Mouse (Mus musculus): ENCODE results near the gene Hs6st2. TPM values are rescaled to one million over a fixed set of nuclear protein-coding genes. Genes with fewer than 3 reads are reported as not detected.

Gene Hs6st2
- polyA plus RNA-seq, 1 experiment from 2014 or later: 1.4 TPM

- DNase-seq: no peak
- H3K27me3 ChIP-seq: no peaks in the 10 kb centered on the region
- H3K4me2 ChIP-seq: no peak overlapping the region
- no peaks in the 10 kb centered on the region for H3K4me1 ChIP-seq (replicated peaks)
- WGBS (ENCODE audit: insufficient replicate concordance): 30% methylated on average over 1 of the region's 1 CpGs
- no peak overlapping the region for H3K27ac ChIP-seq
- ATAC-seq (ENCODE audit: low read depth): no peak
- H3K9ac ChIP-seq: no peak overlapping the region
- H3K36me3 ChIP-seq: no peaks in the 10 kb centered on the region
- H3K4me3 ChIP-seq (replicated peaks): no peak overlapping the region
- no peaks in the 10 kb centered on the region for H3K9me3 ChIP-seq (replicated peaks)
These were observed 119.8 kb downstream of the Hs6st2 start for GRCm38 (mm10) chrX:51561880-51562279.

- H3K27ac ChIP-seq: no peak overlapping the region
- H3K9ac ChIP-seq: no peak overlapping the region
- no peaks in the 10 kb centered on the region for H3K4me1 ChIP-seq (replicated peaks)
- H3K9me3 ChIP-seq (replicated peaks): no peaks in the 10 kb centered on the region
- H3K36me3 ChIP-seq: no peaks in the 10 kb centered on the region
- H3K4me3 ChIP-seq (replicated peaks): no peak overlapping the region
- WGBS (ENCODE audit: insufficient replicate concordance): 64% methylated on average over 5 of the region's 5 CpGs
- ATAC-seq (ENCODE audit: low read depth): no peak
- no peak for DNase-seq
- H3K4me2 ChIP-seq: no peak overlapping the region
- H3K27me3 ChIP-seq: no peaks in the 10 kb centered on the region
These were observed 142.0 kb downstream of the Hs6st2 start for GRCm38 (mm10) chrX:51539626-51540025.

DNA sequence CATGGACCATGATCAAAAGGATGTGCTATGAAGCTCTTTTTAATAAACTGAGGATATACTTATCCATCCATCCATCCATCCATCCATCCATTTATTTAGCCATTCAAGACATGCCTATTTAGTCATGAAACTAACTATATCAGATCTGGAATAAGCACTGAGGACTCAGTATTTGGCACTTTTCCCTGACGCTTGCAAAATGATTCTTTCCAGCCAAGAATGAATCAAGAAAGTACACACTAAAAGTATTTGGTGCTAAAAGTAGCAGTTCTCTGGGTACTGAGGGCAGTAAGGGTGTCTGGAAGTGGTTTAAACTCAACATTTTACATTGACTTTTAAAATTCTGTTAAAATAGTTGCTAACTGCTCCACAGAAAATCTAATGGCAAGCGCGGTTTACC is 144.6 kb downstream of the Hs6st2 start:
- no peak overlapping the region for H3K9ac ChIP-seq
- no peak overlapping the region for H3K4me3 ChIP-seq (replicated peaks)
- no peak overlapping the region for H3K27ac ChIP-seq
- no peaks in the 10 kb centered on the region for H3K27me3 ChIP-seq
- no peak overlapping the region for H3K4me2 ChIP-seq
- 85% methylated on average over 3 of the region's 3 CpGs for WGBS (ENCODE audit: insufficient replicate concordance)
- DNase-seq (no peak), ATAC-seq (ENCODE audit: low read depth) (no peak)
- H3K9me3 ChIP-seq (replicated peaks): no peaks in the 10 kb centered on the region
- no peaks in the 10 kb centered on the region for H3K4me1 ChIP-seq (replicated peaks)
- H3K36me3 ChIP-seq: no peaks in the 10 kb centered on the region

DNA sequence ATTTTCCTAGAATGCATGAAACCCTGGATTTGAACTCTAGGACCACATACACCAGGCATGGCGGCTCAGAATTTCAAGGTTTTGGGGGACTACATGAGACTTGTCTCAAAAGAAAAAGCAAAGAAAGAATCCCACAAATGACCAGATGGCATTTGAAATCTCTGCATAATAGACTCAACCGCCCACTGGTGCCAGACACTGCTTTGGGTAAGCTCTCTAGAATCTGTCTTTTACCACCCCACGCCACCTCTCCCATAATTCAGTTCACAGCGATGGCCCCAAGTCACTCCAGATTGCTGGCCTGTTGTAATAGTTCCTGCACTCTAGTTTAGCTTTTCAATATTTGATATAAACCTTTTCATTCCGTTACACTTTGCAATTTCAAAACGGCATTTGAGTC is 146.4 kb downstream of the Hs6st2 start:
- H3K4me2 ChIP-seq: no peak overlapping the region
- no peaks in the 10 kb centered on the region for H3K4me1 ChIP-seq (replicated peaks)
- no peak overlapping the region for H3K9ac ChIP-seq
- DNase-seq (no peak), ATAC-seq (ENCODE audit: low read depth) (no peak)
- no peak overlapping the region for H3K4me3 ChIP-seq (replicated peaks)
- WGBS (ENCODE audit: insufficient replicate concordance): 79% methylated on average over 6 of the region's 6 CpGs
- H3K27me3 ChIP-seq: no peaks in the 10 kb centered on the region
- H3K9me3 ChIP-seq (replicated peaks): no peaks in the 10 kb centered on the region
- no peaks in the 10 kb centered on the region for H3K36me3 ChIP-seq
- no peak overlapping the region for H3K27ac ChIP-seq

DNA sequence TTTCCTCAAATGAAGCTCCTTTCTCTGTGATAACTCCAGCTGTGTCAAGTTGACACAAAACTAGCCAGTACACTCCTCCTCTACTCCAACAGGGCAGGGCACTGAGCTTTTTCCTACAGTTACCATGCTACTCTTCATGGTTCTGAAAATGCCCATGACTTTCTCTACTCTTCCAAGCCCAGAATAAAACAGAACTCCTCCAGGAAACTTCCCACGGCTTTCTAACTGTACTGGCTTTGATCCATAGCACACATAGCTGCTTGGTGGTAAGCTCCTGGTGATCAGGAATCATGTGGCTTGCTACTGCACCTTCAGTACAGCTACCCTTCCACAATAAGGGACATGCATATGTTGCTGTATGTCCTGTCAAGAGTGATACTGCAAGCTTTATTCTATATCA is 150.5 kb downstream of the Hs6st2 start:
- Histone ChIP-seq H3K4me3 (replicated peaks) (no peak overlapping the region), H3K4me2 (no peak overlapping the region), H3K9ac (no peak overlapping the region), H3K4me1 (replicated peaks) (no peaks in the 10 kb centered on the region), H3K27me3 (no peaks in the 10 kb centered on the region), H3K36me3 (no peaks in the 10 kb centered on the region), H3K9me3 (replicated peaks) (no peaks in the 10 kb centered on the region), H3K27ac (no peak overlapping the region)
- DNase-seq (no peak), ATAC-seq (ENCODE audit: low read depth) (no peak)
- 64% methylated on average over 1 of the region's 1 CpGs for WGBS (ENCODE audit: insufficient replicate concordance)

DNA sequence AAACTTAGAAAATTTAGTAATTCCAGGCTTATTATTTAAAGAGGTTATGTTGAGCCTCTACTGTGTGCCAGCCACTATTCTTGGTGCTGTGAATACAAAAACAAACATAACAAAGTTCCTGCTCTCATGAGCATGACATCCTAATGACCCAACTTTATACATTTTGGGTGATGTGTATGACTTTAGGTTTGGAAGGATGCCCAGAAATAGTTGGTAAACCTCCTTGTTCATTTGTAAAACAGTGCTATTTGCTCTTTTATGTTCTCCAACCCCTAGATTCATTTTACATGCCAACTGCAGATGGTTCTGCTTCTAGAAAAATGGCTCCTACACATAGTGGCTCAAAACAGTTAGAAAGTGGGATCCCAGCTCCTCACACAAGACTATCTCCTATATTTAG is 153.1 kb downstream of the Hs6st2 start:
- Histone ChIP-seq H3K9me3 (replicated peaks) (no peaks in the 10 kb centered on the region), H3K9ac (no peak overlapping the region), H3K4me2 (no peak overlapping the region), H3K36me3 (no peaks in the 10 kb centered on the region), H3K4me1 (replicated peaks) (no peaks in the 10 kb centered on the region), H3K27ac (no peak overlapping the region), H3K4me3 (replicated peaks) (no peak overlapping the region), H3K27me3 (no peaks in the 10 kb centered on the region)
- DNase-seq: no peak
- no peak for ATAC-seq (ENCODE audit: low read depth)

DNA sequence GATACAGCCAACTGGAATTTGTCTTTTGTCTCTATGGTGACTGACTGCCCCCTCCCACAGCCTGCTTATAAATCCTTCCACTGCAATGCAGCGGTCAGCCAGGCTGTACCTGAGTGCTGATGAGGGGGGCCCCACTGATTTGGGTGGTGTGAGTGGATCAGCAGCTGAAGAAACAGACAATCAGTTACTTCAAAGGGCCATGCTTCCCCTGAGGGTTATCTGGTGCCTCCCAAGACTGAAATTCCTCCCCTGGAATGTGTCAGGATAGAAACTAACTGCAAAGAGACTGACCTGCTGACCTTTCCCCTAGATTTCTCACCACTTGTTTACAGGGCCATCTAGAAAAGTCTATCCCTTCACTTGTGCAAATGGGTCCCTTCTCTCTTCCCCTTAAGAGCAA is 166.8 kb downstream of the Hs6st2 start:
- no peaks in the 10 kb centered on the region for H3K27me3 ChIP-seq
- no peak overlapping the region for H3K4me3 ChIP-seq (replicated peaks)
- ATAC-seq (ENCODE audit: low read depth): no peak
- H3K9ac ChIP-seq: no peak overlapping the region
- no peaks in the 10 kb centered on the region for H3K36me3 ChIP-seq
- 56% methylated on average over 1 of the region's 1 CpGs for WGBS (ENCODE audit: insufficient replicate concordance)
- H3K4me1 ChIP-seq (replicated peaks): no peaks in the 10 kb centered on the region
- H3K9me3 ChIP-seq (replicated peaks): no peaks in the 10 kb centered on the region
- H3K27ac ChIP-seq: no peak overlapping the region
- no peak overlapping the region for H3K4me2 ChIP-seq
- no peak for DNase-seq

DNA sequence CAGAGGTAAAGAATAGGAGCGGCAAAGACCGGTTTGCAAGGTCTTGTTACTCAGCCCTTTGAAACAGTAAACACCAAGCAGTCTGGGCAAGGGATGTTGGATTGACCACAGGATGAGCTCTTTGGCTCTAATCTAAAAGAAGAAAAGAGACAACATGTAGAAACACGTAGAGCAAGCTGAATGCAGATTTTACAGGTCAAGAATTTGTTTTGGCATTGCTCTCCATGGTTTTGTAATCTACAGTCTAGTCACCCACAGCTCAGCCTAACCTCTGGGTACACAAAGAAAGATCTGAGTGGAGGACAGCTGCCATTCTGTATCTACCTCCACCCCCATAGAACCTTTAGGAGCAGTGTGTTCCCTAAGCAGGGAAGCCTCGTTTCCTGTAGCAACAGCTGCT is 175.1 kb downstream of the Hs6st2 start:
- no peaks in the 10 kb centered on the region for H3K36me3 ChIP-seq
- no peaks in the 10 kb centered on the region for H3K27me3 ChIP-seq
- DNase-seq (no peak), ATAC-seq (ENCODE audit: low read depth) (no peak)
- H3K4me2 ChIP-seq: no peak overlapping the region
- H3K9ac ChIP-seq: no peak overlapping the region
- no peaks in the 10 kb centered on the region for H3K9me3 ChIP-seq (replicated peaks)
- H3K4me3 ChIP-seq (replicated peaks): no peak overlapping the region
- WGBS (ENCODE audit: insufficient replicate concordance): 53% methylated on average over 4 of the region's 4 CpGs
- no peaks in the 10 kb centered on the region for H3K4me1 ChIP-seq (replicated peaks)
- H3K27ac ChIP-seq: no peak overlapping the region

GRCm38 (mm10) chrX:51505691-51506090 is 176.0 kb downstream of the Hs6st2 start:
- Histone ChIP-seq H3K4me1 (replicated peaks) (no peaks in the 10 kb centered on the region), H3K4me3 (replicated peaks) (no peak overlapping the region), H3K27ac (no peak overlapping the region), H3K36me3 (no peaks in the 10 kb centered on the region), H3K9me3 (replicated peaks) (no peaks in the 10 kb centered on the region), H3K27me3 (no peaks in the 10 kb centered on the region), H3K4me2 (no peak overlapping the region), H3K9ac (no peak overlapping the region)
- no peak for ATAC-seq (ENCODE audit: low read depth)
- 29% methylated on average over 1 of the region's 1 CpGs for WGBS (ENCODE audit: insufficient replicate concordance)
- no peak for DNase-seq

DNA sequence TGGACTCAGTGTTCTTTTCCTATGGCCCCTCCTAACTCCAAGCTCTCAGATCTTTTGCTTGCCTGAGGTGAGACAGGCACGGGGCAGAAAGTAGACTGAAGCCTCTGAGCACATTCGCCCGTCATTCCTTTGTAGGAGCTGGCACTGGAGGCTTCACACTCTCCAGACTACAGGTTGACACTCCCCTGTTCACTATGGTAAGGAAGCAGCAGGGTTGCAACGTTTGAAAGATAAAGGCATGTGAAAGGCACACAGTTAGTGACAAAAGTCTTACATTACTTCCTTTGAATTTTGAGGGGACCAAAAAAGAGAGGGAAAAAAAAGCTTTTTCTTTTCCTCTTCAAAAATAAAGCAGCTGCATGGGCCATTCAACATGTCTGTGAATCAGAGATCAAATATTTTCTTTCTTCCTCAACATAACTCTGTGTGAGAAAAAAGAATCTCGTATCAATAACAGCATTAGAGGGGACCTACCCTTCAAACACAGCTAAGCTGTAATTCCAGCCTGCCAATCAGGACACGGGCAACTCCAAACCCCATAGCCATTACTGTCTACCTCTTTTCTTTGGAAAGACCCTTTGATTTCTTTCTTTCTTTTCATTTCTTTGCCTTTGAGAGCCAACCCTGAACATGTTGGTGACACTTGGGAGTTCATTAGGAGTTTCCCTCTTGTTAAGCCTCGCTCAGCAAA is 177.7 kb downstream of the Hs6st2 start:
- Histone ChIP-seq H3K4me1 (replicated peaks) (no peaks in the 10 kb centered on the region), H3K9me3 (replicated peaks) (no peaks in the 10 kb centered on the region), H3K4me2 (no peak overlapping the region), H3K27ac (no peak overlapping the region), H3K9ac (no peak overlapping the region), H3K27me3 (no peaks in the 10 kb centered on the region), H3K36me3 (no peaks in the 10 kb centered on the region), H3K4me3 (replicated peaks) (no peak overlapping the region)
- ATAC-seq (ENCODE audit: low read depth): no peak
- no peak for DNase-seq
- WGBS (ENCODE audit: insufficient replicate concordance): 54% methylated on average over 7 of the region's 7 CpGs

GRCm38 (mm10) chrX:51497831-51498230 is 183.8 kb downstream of the Hs6st2 start:
- H3K4me2 ChIP-seq: no peak overlapping the region
- H3K4me3 ChIP-seq (replicated peaks): no peak overlapping the region
- no peak for DNase-seq
- no peak overlapping the region for H3K9ac ChIP-seq
- H3K36me3 ChIP-seq: no peaks in the 10 kb centered on the region
- 35% methylated on average over 1 of the region's 1 CpGs for WGBS (ENCODE audit: insufficient replicate concordance)
- ATAC-seq (ENCODE audit: low read depth): no peak
- H3K27ac ChIP-seq: no peak overlapping the region
- no peaks in the 10 kb centered on the region for H3K4me1 ChIP-seq (replicated peaks)
- H3K27me3 ChIP-seq: no peaks in the 10 kb centered on the region
- no peaks in the 10 kb centered on the region for H3K9me3 ChIP-seq (replicated peaks)

DNA sequence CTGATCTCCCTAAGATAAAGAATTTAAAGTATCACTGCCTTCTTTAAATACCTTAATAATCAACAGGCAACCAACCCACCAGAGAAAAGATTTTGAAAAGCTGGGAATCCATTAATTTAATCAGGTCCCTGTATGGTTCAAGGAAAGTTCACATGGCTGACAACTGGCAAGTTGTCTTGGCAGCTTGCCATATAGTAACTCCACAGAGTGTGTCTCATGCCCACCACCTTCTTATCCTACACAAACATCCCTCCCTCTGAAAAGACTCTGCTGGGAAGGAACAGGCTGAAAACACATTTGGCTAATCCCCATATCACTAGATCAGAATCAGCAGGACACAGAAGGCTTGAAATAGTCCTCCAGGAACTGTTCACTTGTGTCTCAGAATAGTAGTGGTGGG is 193.3 kb downstream of the Hs6st2 start:
- no peaks in the 10 kb centered on the region for H3K27me3 ChIP-seq
- H3K4me1 ChIP-seq (replicated peaks): no peaks in the 10 kb centered on the region
- ATAC-seq (ENCODE audit: low read depth): no peak

More for the DNA sequence above, 193.3 kb downstream of the Hs6st2 start:
- Histone ChIP-seq H3K9ac (no peak overlapping the region), H3K36me3 (no peaks in the 10 kb centered on the region), H3K4me3 (replicated peaks) (no peak overlapping the region), H3K4me2 (no peak overlapping the region), H3K27ac (no peak overlapping the region), H3K9me3 (replicated peaks) (no peaks in the 10 kb centered on the region)
- no peak for DNase-seq
